Mouse (Mus musculus): ENCODE results near the gene Fars2.
"Not testable (repeated sequence)": the region's sequence is repeated elsewhere in the genome, so short reads cannot be mapped to it uniquely, and the experiment has no call there.

Gene Fars2

DNA sequence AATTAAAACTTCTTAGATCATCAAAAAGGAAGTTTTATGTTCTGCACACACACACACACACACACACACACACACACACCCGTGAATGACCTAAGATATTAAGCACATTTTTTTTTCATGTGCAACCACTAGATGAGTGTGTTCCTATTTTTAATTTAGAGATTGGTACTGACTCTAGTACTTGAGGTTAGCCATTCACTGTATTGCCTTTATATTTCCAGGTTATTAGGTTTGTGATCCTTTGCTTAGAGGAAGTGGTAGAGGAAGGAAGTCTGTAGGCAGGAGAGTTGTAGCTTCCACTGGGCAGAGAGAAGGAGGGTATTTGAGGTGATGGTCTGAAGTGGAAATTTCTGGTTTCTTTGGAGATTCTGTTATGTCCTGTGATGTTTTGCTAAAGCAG is 28.4 kb downstream of the Fars2 start:
- DNase-seq = no peak

DNA sequence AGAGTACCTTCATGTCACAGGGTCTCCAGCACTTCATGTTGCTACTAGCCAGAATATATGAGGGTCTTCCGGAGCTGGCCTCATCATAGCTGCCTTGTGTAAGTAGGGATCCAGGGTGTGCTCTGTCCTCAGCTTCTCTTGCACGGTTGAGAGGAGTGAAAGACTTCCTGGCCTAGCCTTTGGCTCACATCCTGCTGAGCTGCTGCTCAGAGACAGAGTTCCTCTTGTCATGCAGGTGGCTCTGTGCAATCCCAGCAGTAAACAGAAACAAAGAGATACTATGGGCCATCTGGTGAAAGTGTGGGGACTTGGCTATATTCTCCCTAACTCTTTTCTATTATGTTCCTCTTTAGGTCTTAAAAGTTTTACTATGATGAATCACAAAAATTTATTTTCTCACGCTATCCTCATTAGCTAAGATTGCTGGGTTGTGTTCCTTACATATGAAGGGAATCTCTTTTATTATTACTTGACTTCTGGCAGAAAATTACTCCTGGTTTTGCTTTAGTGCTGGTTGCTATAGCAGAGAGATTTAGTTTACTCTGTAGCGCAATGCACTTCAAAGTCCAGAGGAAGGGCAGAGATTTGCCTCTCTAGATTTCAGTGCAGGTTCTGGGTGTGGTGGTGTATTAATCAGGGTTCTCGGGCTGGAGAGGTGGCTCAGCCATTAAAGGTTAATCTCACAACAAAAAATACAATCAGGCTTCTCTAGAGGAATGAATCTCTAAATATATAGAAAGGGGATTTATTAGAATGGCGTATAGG is 32.1 kb downstream of the Fars2 start:
- DNase-seq = no peak

DNA sequence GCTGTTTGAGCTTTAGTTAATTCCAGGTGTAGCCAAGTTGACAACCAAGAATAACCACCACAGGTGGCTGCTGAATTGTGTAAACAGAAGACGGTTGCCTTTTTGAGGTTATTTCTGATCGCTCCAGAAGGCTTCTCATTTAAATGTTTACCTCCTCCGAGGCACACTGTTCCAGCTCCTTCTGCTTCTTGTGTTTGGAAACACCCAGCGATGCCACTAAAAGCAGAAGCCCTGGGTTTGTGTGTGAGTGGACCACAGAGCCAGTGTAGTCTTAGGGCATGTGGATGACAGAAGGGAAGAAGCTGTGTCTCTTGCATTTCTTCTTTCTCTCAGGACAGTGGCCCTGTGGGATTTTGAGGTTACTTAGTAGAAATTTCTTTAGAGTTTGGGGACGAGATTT is 33.1 kb downstream of the Fars2 start:
- no peak for DNase-seq

DNA sequence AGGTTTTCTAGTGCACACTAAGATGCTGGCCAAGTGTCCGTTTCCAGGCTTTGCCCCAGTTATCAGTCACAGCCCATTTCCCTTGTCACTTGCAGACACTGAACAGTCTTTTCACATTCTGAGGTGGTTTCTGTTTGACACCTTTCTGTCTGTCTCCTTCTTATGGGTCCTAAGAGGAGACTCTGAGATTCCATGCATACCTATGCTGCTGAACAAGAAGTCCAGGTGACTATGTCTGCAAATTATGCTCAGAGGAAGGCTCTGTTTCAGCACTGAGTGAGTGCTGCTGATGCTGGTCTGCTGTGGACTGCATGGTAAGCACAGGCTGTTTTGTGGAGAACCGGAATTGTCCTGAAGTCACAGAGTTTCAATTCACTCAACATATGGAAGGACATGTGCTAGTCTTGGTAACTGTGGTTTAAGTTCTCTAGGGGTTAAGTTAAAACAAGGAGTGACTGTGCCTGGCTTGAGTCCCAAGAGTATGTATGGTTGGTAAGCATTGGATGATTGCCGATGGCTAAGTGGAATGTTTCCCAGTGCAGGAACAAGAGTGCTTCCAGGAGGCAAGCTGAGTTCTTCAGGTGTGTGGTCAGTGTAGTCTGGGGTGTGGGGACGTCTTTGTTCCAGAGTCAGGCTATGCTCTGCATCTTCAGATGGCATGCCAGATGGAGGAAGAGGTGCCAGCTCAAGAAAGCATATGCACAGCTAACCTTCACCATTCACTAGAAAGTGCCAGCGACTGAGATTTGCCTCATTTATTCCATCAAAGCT is 35.7 kb downstream of the Fars2 start:
- DNase-seq = no peak

DNA sequence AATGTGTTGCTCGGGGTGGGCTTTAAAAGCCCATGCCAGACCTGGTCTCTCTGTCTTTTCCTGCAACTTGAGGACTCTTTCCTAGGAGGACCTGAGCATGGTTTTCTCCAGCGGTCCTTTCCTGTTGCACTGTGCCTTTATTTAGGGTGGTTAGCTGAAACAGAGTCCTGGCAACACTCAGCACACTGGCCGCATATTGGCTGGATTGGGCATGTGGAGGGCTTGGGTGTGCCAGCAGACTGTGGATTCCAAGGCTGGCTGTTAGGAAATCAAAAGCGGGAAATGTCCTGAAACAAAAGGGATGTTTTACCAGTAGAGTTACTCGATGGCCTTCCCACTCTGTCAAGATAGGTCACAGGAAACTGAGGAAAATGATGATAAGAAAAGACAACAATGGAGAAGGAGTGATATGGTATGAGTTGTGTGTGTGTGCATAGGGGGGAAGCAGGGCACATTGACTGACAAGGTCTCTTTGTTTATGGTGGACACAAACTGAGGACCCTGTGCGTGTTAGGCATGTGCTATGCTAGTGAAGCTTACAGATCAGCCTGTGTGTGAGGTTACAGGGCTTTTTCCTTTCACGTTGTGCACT is 39.2 kb downstream of the Fars2 start:
- DNase-seq = no peak

DNA sequence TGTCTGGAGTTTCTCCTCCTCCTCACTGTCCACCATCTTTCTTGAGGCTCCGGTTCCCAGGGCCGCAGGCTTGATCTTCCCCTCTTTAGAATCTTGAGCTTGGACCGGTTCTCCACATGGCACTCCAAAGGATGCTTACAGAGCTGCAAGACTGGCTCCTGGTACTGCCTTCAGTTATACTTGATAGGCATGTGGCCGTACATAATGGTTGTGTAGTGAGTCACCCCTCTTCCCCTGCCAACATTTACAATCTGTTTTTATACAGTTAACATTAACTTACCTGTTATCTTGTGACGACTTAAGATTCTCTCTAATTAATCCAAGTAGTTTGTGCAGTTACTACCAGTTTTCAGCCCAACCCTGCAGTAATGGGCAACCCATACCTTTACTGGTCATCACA is 46.2 kb downstream of the Fars2 start:
- DNase-seq = no peak

DNA sequence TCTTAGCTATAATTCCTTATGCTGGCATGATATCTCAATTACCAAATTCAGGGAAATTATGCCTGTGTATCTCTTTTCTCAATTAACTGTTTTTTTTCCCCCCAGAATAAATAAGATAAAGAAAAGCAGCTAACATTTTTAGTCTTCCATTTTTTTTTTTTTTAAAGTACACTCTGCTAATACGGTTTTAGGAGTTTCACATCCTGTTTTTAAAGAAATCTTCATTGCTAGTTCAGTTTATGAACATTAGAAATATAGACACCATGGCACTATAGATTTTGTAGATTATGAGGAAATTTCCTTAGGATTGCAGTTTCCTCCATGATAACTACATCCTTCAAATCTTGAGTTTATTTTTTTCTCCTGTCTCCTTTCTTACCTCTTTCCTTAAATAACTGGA is 46.7 kb downstream of the Fars2 start:
- no peak for DNase-seq

DNA sequence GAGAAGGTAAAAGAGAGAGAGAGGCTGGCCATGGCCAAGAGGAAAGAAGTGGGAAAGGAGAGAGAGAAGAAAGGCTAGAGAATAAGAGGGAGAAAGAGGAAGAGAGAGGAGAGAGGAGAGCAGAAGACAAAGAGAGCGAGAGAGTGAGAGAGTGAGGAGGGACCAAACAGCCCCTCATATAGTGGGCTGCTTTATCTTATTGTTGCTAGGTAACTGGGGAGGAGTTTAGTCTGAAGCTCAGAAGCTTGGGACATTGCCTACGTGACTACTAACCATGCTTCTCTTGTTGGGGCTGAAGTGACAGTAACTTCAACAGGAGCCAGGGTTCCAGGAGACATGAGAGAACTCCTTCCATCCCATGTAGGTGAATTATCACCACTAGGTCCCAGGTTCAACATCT is 55.8 kb downstream of the Fars2 start:
- not testable (repeated sequence) for DNase-seq

DNA sequence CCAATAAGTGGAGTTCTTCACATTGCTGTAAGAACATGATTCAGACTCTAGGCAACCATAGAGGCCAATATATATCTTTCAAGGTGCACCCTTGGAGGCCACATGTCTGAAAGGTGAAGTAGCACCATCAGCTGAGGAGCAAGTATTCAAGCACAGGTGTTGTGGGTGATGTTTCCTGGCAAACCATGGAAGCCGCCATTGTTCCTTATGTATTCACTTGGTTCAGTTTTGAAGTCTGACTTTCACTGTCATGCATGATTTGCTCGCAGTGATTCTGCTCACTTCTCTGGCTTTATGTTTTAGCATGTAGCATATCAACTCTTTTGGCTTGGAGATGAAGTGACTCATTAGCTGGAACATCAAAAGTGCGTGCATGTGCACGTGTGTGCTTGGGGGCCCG is 56.9 kb downstream of the Fars2 start:
- no peak for DNase-seq

DNA sequence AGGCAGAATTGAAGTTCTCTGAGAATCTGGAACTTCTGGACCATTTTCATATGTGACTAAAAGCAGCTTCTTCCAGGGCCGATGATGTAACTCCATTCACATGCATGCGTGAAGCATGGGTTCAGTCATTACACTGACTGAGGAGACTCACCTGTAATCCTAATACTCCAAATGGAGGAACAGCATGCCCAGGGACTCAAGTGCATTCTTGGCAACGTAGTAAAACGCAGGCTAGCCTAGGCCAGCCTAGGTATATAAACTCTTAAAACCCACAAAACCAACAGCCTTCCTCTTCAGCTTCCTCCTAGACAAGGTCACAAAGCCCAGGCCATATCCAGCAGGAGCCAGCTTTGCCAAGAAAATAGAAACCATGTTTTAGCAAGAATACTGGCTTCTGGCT is 57.6 kb downstream of the Fars2 start:
- no peak for DNase-seq

DNA sequence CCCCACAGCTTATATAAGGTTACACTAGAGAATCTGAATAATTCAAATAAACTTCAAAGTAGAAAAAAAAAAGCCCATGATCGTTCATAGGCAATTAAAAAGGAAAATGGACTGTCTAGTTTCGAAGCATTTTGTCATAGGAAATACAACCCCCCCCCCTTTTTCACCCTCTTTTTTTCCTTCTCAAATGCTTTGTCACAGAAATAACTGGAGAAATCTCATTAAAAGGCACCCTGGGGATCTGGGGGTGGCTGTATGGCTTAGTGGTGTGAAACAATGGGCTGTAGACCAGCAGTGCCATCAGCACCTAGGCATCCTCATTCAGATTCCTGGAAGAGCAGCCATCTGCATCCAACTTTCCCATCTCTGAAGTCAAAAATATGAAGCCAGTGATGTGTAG is 64.0 kb downstream of the Fars2 start:
- no peak for DNase-seq

DNA sequence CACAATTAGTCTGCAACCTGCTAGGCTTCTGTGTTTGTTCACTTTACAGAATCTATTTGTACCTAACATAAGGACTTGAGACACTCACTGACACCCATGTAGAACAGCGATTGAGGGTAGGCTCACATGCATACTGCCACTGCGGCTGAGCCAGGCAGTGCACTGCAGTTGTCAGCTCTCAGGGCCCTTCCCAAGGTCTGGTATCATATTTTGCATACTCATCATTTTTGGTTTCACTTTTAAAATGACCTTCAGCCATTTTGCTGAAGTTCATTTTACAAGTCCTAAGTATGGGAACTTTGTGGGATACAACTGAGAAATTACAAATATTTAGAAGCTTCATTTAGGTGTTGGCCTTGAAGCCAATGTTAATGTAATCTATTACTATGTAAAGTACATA is 73.4 kb downstream of the Fars2 start:
- no peak for DNase-seq

DNA sequence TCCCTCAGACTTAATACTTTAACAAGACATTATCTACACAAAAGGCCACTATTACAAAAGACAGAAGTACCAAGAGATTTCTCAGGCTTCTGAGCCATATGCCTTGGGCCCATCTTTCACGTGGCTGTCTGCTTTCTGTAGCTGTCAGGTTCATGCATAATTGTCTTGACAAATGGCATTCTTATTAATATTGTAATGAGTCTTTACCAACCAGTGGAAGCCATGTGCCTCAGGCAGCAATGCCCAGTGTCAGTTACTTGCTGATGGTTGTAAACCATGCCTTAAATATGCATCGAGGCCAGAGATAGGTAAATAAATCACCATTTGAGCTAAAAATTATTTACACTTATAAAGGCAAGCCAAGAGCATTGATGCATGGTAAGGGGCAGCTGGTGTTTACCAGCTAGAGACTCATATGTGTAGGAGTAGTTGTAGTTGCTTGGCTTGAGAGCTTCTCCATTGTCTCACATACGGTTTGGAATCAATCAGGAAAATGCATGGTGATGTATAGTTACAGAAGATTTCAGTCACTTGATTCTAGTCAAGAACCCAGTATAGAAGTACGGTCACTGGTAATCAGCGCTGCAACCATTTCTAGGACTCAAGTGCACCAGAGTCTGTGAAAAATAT is 76.4 kb downstream of the Fars2 start:
- DNase-seq = peak; percentile 18

DNA sequence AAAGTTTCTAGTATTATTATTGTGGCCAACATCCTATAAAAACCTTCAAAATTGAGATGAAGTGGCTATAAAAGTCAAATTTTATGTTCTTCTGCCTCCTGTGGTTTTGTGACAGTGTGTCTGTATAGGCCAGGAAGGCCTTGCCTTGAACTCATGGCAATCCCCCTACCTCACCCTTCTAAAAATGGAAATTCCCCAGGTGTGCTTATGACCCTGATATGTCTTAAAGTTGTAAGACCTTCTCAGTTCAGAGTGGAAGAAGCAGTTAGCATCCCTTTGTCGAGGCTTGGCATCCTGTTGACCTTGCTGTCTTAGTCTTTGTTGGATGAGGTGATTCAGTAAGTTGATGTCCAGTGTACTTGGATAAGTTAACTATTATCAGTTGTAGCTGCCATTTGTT is 82.1 kb downstream of the Fars2 start:
- no peak for DNase-seq

DNA sequence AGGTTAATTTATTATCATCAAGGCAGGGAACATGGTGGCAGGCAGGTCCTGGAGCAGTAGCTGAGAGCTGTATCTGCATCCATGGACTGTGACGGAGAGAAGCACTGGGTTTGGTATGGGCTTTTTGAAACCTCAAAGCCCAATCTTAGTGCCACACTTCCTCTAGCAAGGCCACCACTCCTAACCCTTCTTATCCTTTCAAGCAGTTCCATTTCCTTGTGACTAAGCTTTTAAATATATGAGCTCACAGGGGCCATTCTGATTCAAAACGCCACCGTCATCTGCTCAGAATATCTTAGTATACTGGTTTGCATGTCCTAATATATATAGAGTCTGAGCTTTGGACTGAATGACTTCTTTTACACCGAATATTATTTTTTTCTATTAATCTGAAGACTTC is 83.2 kb downstream of the Fars2 start:
- DNase-seq = no peak

DNA sequence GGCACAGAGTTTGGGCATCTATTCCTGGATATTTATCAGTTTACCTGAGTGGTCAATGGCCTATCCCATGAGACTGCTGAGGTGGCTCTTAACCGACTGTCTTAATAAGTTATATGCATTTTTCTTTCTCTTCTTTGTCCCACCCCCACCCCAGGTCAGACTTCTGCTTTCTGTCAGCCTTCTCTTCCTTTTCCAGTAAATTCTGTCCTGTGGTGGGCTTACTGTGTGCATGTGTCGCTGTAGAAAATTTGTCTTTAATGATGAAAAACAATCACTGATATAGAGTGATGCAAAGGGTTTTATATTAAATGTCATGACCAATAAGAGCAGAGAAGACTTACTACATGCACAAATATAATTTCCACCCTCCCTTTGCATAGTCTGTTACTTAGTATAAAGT is 85.3 kb downstream of the Fars2 start:
- no peak for DNase-seq

DNA sequence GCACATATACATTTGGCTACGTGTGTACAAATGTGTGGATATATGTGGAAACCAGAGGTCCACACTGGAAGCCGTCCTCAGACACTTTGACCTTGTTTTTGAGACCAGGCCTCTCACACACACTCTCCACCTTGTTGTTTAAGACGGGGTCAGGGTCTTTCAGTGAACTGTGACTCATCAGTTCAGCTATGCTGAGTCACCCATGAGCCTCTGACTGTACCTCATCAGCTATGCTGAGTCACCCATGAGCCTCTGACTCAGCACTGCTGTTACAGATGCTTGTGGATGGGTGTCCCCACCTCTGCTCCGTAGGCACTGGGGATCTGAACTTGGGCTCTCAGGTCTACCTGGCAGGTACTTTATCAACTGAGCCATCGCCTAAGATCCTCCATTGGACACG is 85.8 kb downstream of the Fars2 start:
- DNase-seq = peak; percentile 21

DNA sequence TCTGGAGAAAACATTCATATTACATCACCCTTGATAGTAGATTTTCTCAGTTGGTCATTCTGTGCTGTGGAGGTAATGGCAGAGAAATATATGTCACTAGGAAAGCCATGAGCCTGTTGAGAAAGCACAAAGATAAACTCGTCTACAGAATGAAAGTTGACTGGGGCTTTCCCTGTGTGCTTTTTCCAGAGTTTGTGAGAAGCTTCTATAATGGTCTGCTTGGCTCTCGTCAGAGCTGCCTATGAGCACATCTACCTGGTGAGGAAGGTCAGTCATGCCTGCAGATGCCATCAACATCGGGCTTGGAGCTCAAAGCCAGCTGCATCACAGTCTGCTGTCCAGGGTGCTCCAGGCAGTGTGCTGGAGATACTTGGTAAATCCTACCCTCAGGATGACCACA is 87.1 kb downstream of the Fars2 start:
- no peak for DNase-seq

DNA sequence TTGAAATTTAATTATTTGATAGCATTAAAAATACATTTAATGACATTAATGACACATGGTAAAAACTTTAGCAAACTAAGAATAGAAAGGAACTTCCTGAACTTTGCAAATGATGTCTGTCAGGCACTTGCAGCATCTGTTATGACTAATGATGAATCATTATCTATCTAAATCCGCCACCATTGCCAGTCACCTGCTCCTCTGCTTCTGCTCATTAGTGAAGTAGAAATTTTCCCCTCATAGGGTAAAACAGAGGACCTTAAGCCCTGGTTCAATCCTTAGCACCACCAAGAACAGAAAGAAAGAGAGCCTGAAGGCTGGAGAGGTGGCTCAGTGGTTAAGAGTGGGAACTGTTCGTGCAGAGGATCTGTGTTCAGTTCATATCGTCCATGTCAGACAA is 93.8 kb downstream of the Fars2 start:
- DNase-seq = no peak

DNA sequence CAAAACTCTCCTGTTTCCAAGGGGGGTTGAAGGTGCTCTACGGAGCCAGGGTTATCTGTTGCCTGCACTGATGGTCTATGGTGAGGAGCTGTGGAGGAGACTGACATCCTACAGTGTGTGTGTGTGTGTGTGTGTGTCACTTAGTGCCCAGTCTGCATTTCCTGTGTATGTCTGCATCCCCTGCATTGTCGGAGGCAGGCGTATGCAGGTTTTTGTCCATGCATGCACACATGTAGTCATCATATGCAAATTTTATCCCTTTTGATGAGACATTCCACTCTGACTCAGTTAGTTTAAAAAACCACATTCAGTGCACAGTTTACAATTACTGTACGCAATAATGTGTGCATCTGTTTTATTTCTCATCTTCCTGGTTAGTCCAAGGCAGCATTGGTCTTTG is 96.8 kb downstream of the Fars2 start:
- no peak for DNase-seq

DNA sequence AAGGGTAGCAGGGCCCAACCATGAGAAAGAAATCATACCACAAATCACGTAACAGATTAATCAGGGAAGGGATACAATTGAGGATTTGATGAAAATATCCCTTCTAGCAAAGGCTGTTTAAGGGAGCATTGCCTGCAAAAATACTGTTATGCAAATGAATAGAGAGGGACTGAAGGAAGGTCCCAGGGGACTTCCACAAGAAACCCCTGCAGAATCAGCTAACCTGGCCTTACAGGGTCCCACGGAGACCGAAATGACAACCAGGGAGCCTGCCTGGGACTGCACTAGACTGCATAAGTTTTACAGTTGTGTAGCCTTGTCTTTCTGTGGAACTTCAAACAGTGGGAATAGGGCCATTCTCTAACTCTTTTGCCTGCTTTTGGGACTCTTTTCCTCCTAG is 98.8 kb downstream of the Fars2 start:
- DNase-seq = no peak

DNA sequence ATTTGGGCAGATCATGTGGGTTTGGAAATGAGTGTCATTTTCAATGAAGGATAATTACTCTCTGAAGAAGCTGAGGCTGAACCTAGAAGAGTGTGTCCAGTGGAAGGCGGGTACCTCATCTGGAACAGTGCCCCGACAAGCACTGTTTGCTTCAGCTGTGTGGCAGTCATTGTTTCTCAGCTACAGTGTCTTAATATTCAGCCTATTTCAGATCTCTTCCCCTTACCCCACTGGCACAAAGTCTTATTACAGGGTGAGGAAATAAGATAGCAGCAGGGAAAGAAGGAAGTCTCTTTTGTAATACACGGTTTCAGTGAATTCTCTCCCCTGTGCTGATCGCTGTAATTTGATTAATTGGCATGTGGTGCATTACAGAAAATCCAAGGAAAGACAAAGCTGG is 101.1 kb downstream of the Fars2 start:
- no peak for DNase-seq

DNA sequence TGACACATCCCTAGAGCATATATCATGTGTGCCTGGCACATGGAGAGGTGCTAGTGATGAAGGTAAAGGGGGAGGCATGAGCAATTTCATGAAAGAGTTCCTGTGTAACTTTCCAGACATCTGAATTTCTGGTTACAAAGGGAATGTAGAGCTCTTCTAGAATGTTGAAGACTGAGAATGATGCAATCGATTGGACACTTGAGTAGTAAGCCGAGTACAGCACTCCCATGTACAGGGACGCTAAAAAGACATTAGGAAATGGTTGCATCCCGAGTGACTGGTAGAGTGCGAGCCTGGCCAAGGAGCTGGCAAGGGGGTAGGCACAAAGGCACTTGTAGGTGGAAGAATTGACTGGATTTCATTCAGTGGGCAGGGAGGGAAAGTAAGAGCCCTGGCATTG is 102.3 kb downstream of the Fars2 start:
- DNase-seq = no peak

DNA sequence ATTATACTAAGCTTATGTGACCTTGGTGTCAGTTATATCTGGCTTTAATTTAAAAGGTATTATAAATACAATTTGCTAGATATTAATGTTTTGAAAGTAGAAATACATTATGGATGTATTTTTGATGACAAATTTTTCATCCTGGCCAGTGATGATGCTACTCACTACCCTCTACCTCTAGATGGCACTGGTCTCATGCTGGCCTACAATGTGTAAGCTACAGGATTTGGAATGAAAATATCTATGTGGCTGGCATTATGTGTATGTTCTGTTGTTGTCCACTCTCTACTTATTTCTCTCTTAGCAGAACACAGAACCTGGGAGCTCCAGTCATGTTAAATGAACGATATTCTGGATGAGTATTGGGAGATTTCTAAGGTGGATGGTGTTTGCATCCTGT is 104.7 kb downstream of the Fars2 start:
- peak; percentile 9 for DNase-seq

All from embryo, embryonic 11 days (tissue).